Mouse (Mus musculus) MEL (cell line): ENCODE results near the gene Ltbp2. TPM values are rescaled to one million over a fixed set of nuclear protein-coding genes. Genes with fewer than 3 reads are reported as not detected.

Source experiments
- DNase-seq: peaks from one replicate; pipeline ENCODE4 v3.0.0; 2011; ENCODE audit warnings: low read depth, low spot score
- H3K27ac ChIP-seq: 2 replicates; pipeline ENCODE4 v1.5.1; 2012; ENCODE audit warnings: low read depth, mild to moderate bottlenecking, control low read depth, low read length, moderate library complexity; ENCODE audit not compliant: control insufficient read depth
- H3K27me3 ChIP-seq, 2 experiments: fragments of 150-350 bp in 1 of 2; sonication (generic) in 1 of 2; 2 replicates each; pipeline ENCODE4 v1.6.1; 2012; ENCODE audit warnings: low read length in 2 of 2, mild to moderate bottlenecking in 2 of 2, improper control_type of control experiment in 1 of 2, moderate library complexity in 1 of 2; ENCODE audit not compliant: insufficient read depth in 2 of 2, control insufficient read depth in 1 of 2
- H3K36me3 ChIP-seq, 2 experiments: 2 replicates each; pipeline ENCODE4 v1.6.1; 2012 to 2014; ENCODE audit warnings: low read length in 2 of 2, improper control_type of control experiment in 1 of 2, inconsistent platforms in 1 of 2, mild to moderate bottlenecking in 1 of 2; ENCODE audit not compliant: insufficient read depth in 2 of 2, control insufficient read depth in 1 of 2
- H3K4me1 ChIP-seq, 2 experiments: fragments of 150-350 bp in 1 of 2; sonication (generic) in 1 of 2; 2 replicates each; pipeline ENCODE4 v1.6.1; 2012; ENCODE audit warnings: low read length in 2 of 2, improper control_type of control experiment in 1 of 2, mild to moderate bottlenecking in 1 of 2; ENCODE audit not compliant: insufficient read depth in 2 of 2, control insufficient read depth in 1 of 2
- H3K4me3 ChIP-seq, 2 experiments: fragments of 150-350 bp in 1 of 2; sonication (generic) in 1 of 2; 2 replicates each; pipeline ENCODE4 v1.5.1; 2012; ENCODE audit warnings: low read depth in 2 of 2, low read length in 2 of 2, mild to moderate bottlenecking in 2 of 2, moderate library complexity in 2 of 2, control low read depth in 1 of 2, improper control_type of control experiment in 1 of 2; ENCODE audit not compliant: control insufficient read depth in 1 of 2, insufficient read depth in 1 of 2
- H3K79me2 ChIP-seq: 2 replicates; pipeline ENCODE4 v1.6.1; 2012; ENCODE audit warnings: mild to moderate bottlenecking, low read length, moderate library complexity; ENCODE audit not compliant: control insufficient read depth, poor library complexity, insufficient read depth
- H3K9ac ChIP-seq: 2 replicates; pipeline ENCODE4 v1.6.1; 2012; ENCODE audit warnings: low read depth, mild to moderate bottlenecking, control low read depth, low read length, moderate library complexity; ENCODE audit not compliant: control insufficient read depth, poor library complexity, severe bottlenecking
- H3K9me3 ChIP-seq: fragments of 150-350 bp; sonication (generic); replicated peaks from 2 replicates; pipeline ENCODE4 v1.6.1; 2012; ENCODE audit warnings: mild to moderate bottlenecking, low read length, improper control_type of control experiment, moderate library complexity; ENCODE audit not compliant: insufficient read depth
- BHLHE40 ChIP-seq: IDR thresholded peaks from 2 replicates; pipeline ENCODE4 v1.6.1; 2012; ENCODE audit warnings: low read depth, mild to moderate bottlenecking, inconsistent platforms, low read length, improper control_type of control experiment, borderline replicate concordance
- CHD2 ChIP-seq: IDR thresholded peaks from 2 replicates; pipeline ENCODE4 v1.6.1; 2011; ENCODE audit warnings: low read length, improper control_type of control experiment
- CTCF ChIP-seq, 3 experiments: IDR thresholded peaks in 2 of 3; conservative IDR thresholded peaks in 1 of 3; 2 replicates each; pipeline ENCODE4 v1.5.1; 2011 to 2012; ENCODE audit warnings: low read length in 3 of 3, low read depth in 2 of 3, mild to moderate bottlenecking in 2 of 3, improper control_type of control experiment in 1 of 3, inconsistent platforms in 1 of 3, mixed read lengths in 1 of 3, moderate library complexity in 1 of 3; ENCODE audit not compliant: control insufficient read depth in 1 of 3, insufficient read depth in 1 of 3, poor library complexity in 1 of 3, severe bottlenecking in 1 of 3
- E2F4 ChIP-seq: IDR thresholded peaks from 2 replicates; pipeline ENCODE4 v1.6.1; 2011; ENCODE audit warnings: low read depth, low read length, improper control_type of control experiment, borderline replicate concordance
- ELF1 ChIP-seq: IDR thresholded peaks from 2 replicates; pipeline ENCODE4 v1.6.1; 2014; ENCODE audit warnings: low read depth, mild to moderate bottlenecking, inconsistent platforms, low read length, improper control_type of control experiment, moderate library complexity
- GABPA ChIP-seq: IDR thresholded peaks from 2 replicates; pipeline ENCODE4 v1.6.1; 2012; ENCODE audit warnings: low read depth, mild to moderate bottlenecking, inconsistent platforms, low read length, improper control_type of control experiment, moderate library complexity
- GATA1 ChIP-seq: IDR thresholded peaks from 2 replicates; pipeline ENCODE4 v1.6.1; 2011; ENCODE audit warnings: low read depth, low read length, improper control_type of control experiment
- MAFK ChIP-seq: IDR thresholded peaks from 2 replicates; pipeline ENCODE4 v1.6.1; 2011; ENCODE audit warnings: low read depth, mild to moderate bottlenecking, low read length, improper control_type of control experiment, borderline replicate concordance
- MAX ChIP-seq: IDR thresholded peaks from 2 replicates; pipeline ENCODE4 v1.6.1; 2011; ENCODE audit warnings: low read length, improper control_type of control experiment
- MAZ ChIP-seq: IDR thresholded peaks from 2 replicates; pipeline ENCODE4 v1.6.1; 2012; ENCODE audit warnings: low read depth, mild to moderate bottlenecking, inconsistent platforms, low read length, improper control_type of control experiment
- MEF2A ChIP-seq: IDR thresholded peaks from 2 replicates; pipeline ENCODE4 v1.6.1; 2014; ENCODE audit warnings: low read depth, mild to moderate bottlenecking, inconsistent platforms, low read length, improper control_type of control experiment; ENCODE audit not compliant: poor library complexity, insufficient replicate concordance, severe bottlenecking; ENCODE audit errors: extremely low read depth
- MYC ChIP-seq: IDR thresholded peaks from 2 replicates; pipeline ENCODE4 v1.6.1; 2011; ENCODE audit warnings: low read depth, mild to moderate bottlenecking, low read length, improper control_type of control experiment, moderate library complexity
- POLR2A ChIP-seq, 2 experiments: IDR thresholded peaks; 2 replicates each; pipeline ENCODE4 v1.6.1; 2011 to 2012; ENCODE audit warnings: low read length in 2 of 2, mild to moderate bottlenecking in 2 of 2, control low read depth in 1 of 2, improper control_type of control experiment in 1 of 2, low read depth in 1 of 2, moderate library complexity in 1 of 2; ENCODE audit not compliant: control insufficient read depth in 1 of 2, insufficient read depth in 1 of 2, poor library complexity in 1 of 2
- POLR2AphosphoS2 ChIP-seq: IDR thresholded peaks from 2 replicates; pipeline ENCODE4 v1.6.1; 2011; ENCODE audit warnings: low read length, improper control_type of control experiment
- RAD21 ChIP-seq: IDR thresholded peaks from 2 replicates; pipeline ENCODE4 v1.6.1; 2011; ENCODE audit warnings: mild to moderate bottlenecking, low read depth, low read length, improper control_type of control experiment
- RCOR1 ChIP-seq: IDR thresholded peaks from 2 replicates; pipeline ENCODE4 v1.6.1; 2012; ENCODE audit warnings: low read depth, mild to moderate bottlenecking, inconsistent platforms, low read length, improper control_type of control experiment
- SIN3A ChIP-seq: IDR thresholded peaks from 2 replicates; pipeline ENCODE4 v1.6.1; 2012; ENCODE audit warnings: low read length, improper control_type of control experiment, inconsistent platforms
- SMC3 ChIP-seq: IDR thresholded peaks from 2 replicates; pipeline ENCODE4 v1.6.1; 2011; ENCODE audit warnings: low read depth, low read length, improper control_type of control experiment
- ZMIZ1 ChIP-seq: IDR thresholded peaks from 2 replicates; pipeline ENCODE4 v1.6.1; 2012; ENCODE audit warnings: low read depth, mild to moderate bottlenecking, inconsistent platforms, low read length, improper control_type of control experiment, moderate library complexity
- polyA plus RNA-seq, 2 experiments: library from polyadenylated mRNA; stranded (reverse) in 1 of 2; unstranded in 1 of 2; fragments of >175 nt in 1 of 2; fragments of >200 nt in 1 of 2; gene quantifications; 2 replicates each; pipeline versions ENCODE4 v1.2.1 to v1.2.4; 2012; ENCODE audit warnings: low replicate concordance in 2 of 2, low read depth in 1 of 2; ENCODE audit not compliant: insufficient read length in 2 of 2, insufficient read depth in 1 of 2, missing spikeins in 1 of 2
- total RNA-seq: library from RNA; depleted of rRNA; stranded (reverse); fragments of 300-350 nt; gene quantifications from 2 replicates; pipeline ENCODE4 v1.2.3, GENCODE M21; 2012

Gene Ltbp2
- total and polyA plus RNA-seq, 3 experiments: 0.01 to 0.08 TPM; not detected in 1

- no peak overlapping the region for H3K4me3 ChIP-seq
- H3K27me3 ChIP-seq: peaks cover 11 to 15% of the 10 kb centered on the region in 2 experiments
- no peaks in the 10 kb centered on the region for H3K9me3 ChIP-seq
- DNase-seq: no peak
- no peak overlapping the region for H3K27ac ChIP-seq
- no peaks in the 10 kb centered on the region for H3K4me1 ChIP-seq
- no peak overlapping the region for H3K9ac ChIP-seq
- no peaks in the 10 kb centered on the region for H3K36me3 ChIP-seq
- no peaks in the 10 kb centered on the region for H3K79me2 ChIP-seq
- TF ChIP-seq E2F4 (no peak), SMC3 (no peak), POLR2AphosphoS2 (no peak), SIN3A (no peak), CTCF (IDR thresholded peaks at IDR 0.05 in 2 of 3, conservative IDR thresholded peaks at IDR 0.05 in 1 of 3; ENCODE audit: control insufficient read depth in 1 of 3, insufficient read depth in 1 of 3, low read depth in 2 of 3, low read length in 3 of 3, poor library complexity in 1 of 3, severe bottlenecking in 1 of 3) (no peak), MAX (no peak), RCOR1 (no peak), MEF2A (no peak), RAD21 (no peak), CHD2 (no peak), MAFK (no peak), MYC (no peak), GATA1 (no peak), ELF1 (no peak), MAZ (no peak), GABPA (no peak), ZMIZ1 (no peak), POLR2A (IDR thresholded peaks at IDR 0.05; ENCODE audit: control insufficient read depth in 1 of 2, insufficient read depth in 1 of 2, low read depth in 1 of 2, low read length in 2 of 2, poor library complexity in 1 of 2) (no peak)
Observed at GRCm38 (mm10) chr12:84865431-84865830, 10.9 kb downstream of the Ltbp2 start.

- peaks cover 11 to 12% of the 10 kb centered on the region in 2 experiments for H3K27me3 ChIP-seq
- no peak for DNase-seq
- H3K4me1 ChIP-seq: no peaks in the 10 kb centered on the region
- no peak overlapping the region for H3K27ac ChIP-seq
- H3K4me3 ChIP-seq: no peak overlapping the region
- H3K36me3 ChIP-seq: no peaks in the 10 kb centered on the region
- H3K9ac ChIP-seq: no peak overlapping the region
- no peaks in the 10 kb centered on the region for H3K79me2 ChIP-seq
- TF ChIP-seq BHLHE40: no peak
- TF ChIP-seq, all 39 proteins: peak for 0
- H3K9me3 ChIP-seq: no peaks in the 10 kb centered on the region
Observed at GRCm38 (mm10) chr12:84864801-84865200, 11.5 kb downstream of the Ltbp2 start.
